Mouse (Mus musculus) heart, postnatal 0 days (tissue): Measurements from ENCODE around the gene Tmem220.

Experiments
- CTCF ChIP-seq: IDR thresholded peaks from 2 replicates; pipeline ENCODE4 v1.5.1; 2016; ENCODE audit warnings: antibody characterized with exemption, control low read depth, low read depth
- EP300 ChIP-seq: IDR thresholded peaks from 2 replicates; pipeline ENCODE4 v1.6.1; 2016; ENCODE audit warnings: antibody characterized with exemption, low read depth

DNA sequence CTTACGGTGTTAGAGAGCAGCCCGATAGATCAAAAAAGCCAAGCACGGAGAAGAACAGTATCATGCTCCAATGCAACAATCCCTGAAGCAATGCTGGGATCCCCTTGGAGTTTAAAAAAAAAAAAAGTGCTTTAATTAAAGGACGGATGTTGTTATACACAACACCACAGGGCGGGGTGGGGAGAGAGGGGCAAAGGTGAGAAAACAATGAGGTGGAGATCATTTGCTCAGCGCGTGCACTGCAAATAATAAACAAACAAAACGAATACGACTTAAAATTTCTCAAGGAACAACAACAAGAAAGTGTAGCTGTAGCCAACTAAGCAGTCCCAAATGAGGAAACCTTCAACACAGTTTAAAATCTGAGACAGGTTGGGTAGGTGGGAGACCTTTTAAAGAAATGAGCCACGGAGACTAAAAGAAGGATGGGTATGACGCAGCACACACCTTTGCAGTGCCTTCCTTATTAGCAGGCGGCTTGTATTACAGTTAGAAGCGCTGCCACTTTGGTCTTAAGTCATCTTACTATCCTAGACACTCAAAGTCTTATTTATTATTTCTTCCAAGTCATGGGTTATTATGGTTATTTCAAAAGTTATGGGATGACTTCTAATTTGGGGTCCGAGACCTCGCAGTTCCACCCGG, 26.8 kb downstream of the Tmem220 start:
- TF ChIP-seq EP300 (no peak), CTCF (no peak)
